Mouse (Mus musculus): ENCODE results near the gene Trappc5.

DNA sequence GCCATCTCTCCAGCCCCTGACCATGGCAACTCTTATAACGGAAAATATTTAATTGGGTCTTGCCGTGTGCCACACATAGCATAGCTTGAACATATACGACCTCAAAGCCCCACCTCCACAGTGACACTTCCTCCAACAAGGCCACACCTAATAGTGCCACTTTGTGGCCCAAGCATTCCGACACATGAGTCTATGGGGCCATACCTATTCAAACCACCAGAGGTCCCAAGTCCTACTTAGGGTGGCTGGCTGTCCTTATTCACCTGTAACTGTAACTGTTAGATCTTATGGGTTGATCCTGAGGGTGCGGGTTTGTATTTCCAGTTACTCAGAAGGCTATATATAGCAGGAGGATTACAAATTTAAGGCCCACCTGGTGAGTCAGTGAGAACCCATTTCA lies 48.1 kb upstream of the Trappc5 start:
- TF ChIP-seq CTCF (IDR thresholded peaks at IDR 0.05; ENCODE audit: low read depth, low read length) (peak; percentile 27; the same call in 1 of the 2 replicates), POLR2A (IDR thresholded peaks at IDR 0.05; ENCODE audit: extremely low read depth, insufficient read depth, low read length) (no peak)
